Mouse (Mus musculus) neural tube, embryonic 13.5 days (tissue): ENCODE data around the gene Prh1. TPM values are rescaled to one million over a fixed set of nuclear protein-coding genes. Genes with fewer than 3 reads are reported as not detected.
"Not testable (repeated sequence)": the region's sequence is repeated elsewhere in the genome, so short reads cannot be mapped to it uniquely, and the experiment has no call there.

Source experiments
- ATAC-seq: fragments of 200-750 bp; cut with Nextera tagmentation; 2 replicates; pipeline ENCODE4 v1.8.0; 2017; ENCODE audit warnings: low read depth, mild to moderate bottlenecking, moderate TSS enrichment, moderate library complexity
- H3K27ac ChIP-seq: fragments of 300-500 bp; sonication (generic); replicated peaks from 2 replicates; pipeline ENCODE4 v1.5.1; 2015; ENCODE audit warnings: moderate library complexity, mild to moderate bottlenecking, inconsistent platforms
- H3K27me3 ChIP-seq: fragments of 300-500 bp; sonication (generic); 2 replicates; pipeline ENCODE4 v1.6.1; 2015; ENCODE audit warnings: mild to moderate bottlenecking, inconsistent platforms
- H3K36me3 ChIP-seq: fragments of 300-500 bp; sonication (generic); 2 replicates; pipeline ENCODE4 v1.6.1; 2015; ENCODE audit warnings: mild to moderate bottlenecking, inconsistent platforms
- H3K4me1 ChIP-seq: fragments of 300-500 bp; sonication (generic); replicated peaks from 2 replicates; pipeline ENCODE4 v1.6.1; 2015; ENCODE audit warnings: inconsistent platforms
- H3K4me2 ChIP-seq: fragments of 300-500 bp; sonication (generic); 2 replicates; pipeline ENCODE4 v1.6.1; 2015; ENCODE audit warnings: inconsistent platforms, mild to moderate bottlenecking, moderate library complexity
- H3K4me3 ChIP-seq: fragments of 300-500 bp; sonication (generic); 2 replicates; pipeline ENCODE4 v1.5.1; 2015; ENCODE audit warnings: mild to moderate bottlenecking, inconsistent platforms
- H3K9ac ChIP-seq: fragments of 300-500 bp; sonication (generic); 2 replicates; pipeline ENCODE4 v1.6.1; 2015; ENCODE audit warnings: moderate library complexity, mild to moderate bottlenecking, inconsistent platforms
- H3K9me3 ChIP-seq: fragments of 300-500 bp; sonication (generic); 2 replicates; pipeline ENCODE4 v1.6.1; 2016; ENCODE audit warnings: inconsistent platforms
- WGBS: fragments of 180-500 bp; shearing (Covaris S2); methylation state at CpG from one replicate; pipeline ENCODE4 v1.1.7; 2015; 5-methylcytosine and 5-hydroxymethylcytosine counted together
- polyA plus RNA-seq: library from polyadenylated mRNA; unstranded; fragments of >200 nt; fragmentation: Nextera tagmentation; extraction: Ambion mirVana; gene quantifications from 2 replicates; pipeline ENCODE4 v1.2.1, GENCODE M21; 2015

Prh1 gene
- polyA plus RNA-seq = not detected in 2 replicates

- 90% methylated on average over 1 of the region's 1 CpGs for WGBS
- not testable (repeated sequence) for ATAC-seq
These were observed at the start of gene Prh1 for GRCm38 (mm10) chr6:132569509-132569908. Gene Prh1 (plus strand): TSS chr6:132569809.

GRCm38 (mm10) chr6:132595613-132596012 lies 26.0 kb downstream of the Prh1 start, which contains the start of gene Prp2:
Gene Prp2 (plus strand): TSS chr6:132595913.
- H3K9ac ChIP-seq, H3K4me3 ChIP-seq, H3K4me1 ChIP-seq, H3K9me3 ChIP-seq, H3K27ac ChIP-seq, H3K27me3 ChIP-seq, H3K4me2 ChIP-seq, H3K36me3 ChIP-seq, ATAC-seq: not testable (repeated sequence)
- 74% methylated on average over 2 of the region's 2 CpGs for WGBS

More at GRCm38 (mm10) chr6:132569509-132569908, at the start of gene Prh1:
- not testable (repeated sequence) for H3K27me3 ChIP-seq, H3K4me3 ChIP-seq, H3K9me3 ChIP-seq, H3K4me2 ChIP-seq, H3K4me1 ChIP-seq, H3K9ac ChIP-seq, H3K27ac ChIP-seq, H3K36me3 ChIP-seq

Other genes with a start within 250 kb of the Prh1 start
- not detected in 2 replicates for gene Gm8882, start 205.7 kb upstream of the Prh1 start, polyA plus RNA-seq
- not detected in 2 replicates for gene Prp2, start 26.1 kb downstream of the Prh1 start, polyA plus RNA-seq
- not detected in 2 replicates for gene A630073D07Rik, start 81.7 kb downstream of the Prh1 start, polyA plus RNA-seq
- not detected in 2 replicates for gene Tas2r120, start 87.1 kb downstream of the Prh1 start, polyA plus RNA-seq
- gene Tas2r121, start 131.2 kb downstream of the Prh1 start, polyA plus RNA-seq = not detected in 2 replicates
- gene Tas2r122, start 142.1 kb downstream of the Prh1 start, polyA plus RNA-seq = not detected in 2 replicates
- not detected in 2 replicates for gene Tas2r115, start 168.2 kb downstream of the Prh1 start, polyA plus RNA-seq
- not detected in 2 replicates for gene Tas2r124, start 184.9 kb downstream of the Prh1 start, polyA plus RNA-seq
- gene Tas2r102, start 192.3 kb downstream of the Prh1 start, polyA plus RNA-seq = not detected in 2 replicates
- gene Tas2r136, start 208.4 kb downstream of the Prh1 start, polyA plus RNA-seq = not detected in 2 replicates
- not detected in 2 replicates for gene Tas2r117, start 233.0 kb downstream of the Prh1 start, polyA plus RNA-seq